Mouse (Mus musculus) liver, adult 2 months (tissue): ENCODE measurements around the gene Brd3os. TPM values are rescaled to one million over a fixed set of nuclear protein-coding genes. Genes with fewer than 3 reads are reported as not detected.
A peak's percentile ranks its signal among the peaks of the same experiment; 100 is the strongest.

Source experiments
- DNase-seq: peaks from one replicate; pipeline ENCODE4 v3.0.0-alpha.2; 2011; ENCODE audit warnings: low read depth, low spot score; ENCODE audit errors: extremely low read depth
- H3K27ac ChIP-seq: fragments of 200-500 bp; replicated peaks from 2 replicates; pipeline ENCODE4 v1.5.1; 2012; ENCODE audit warnings: low read depth, mild to moderate bottlenecking, control low read depth, inconsistent platforms, low read length; ENCODE audit not compliant: insufficient read depth
- H3K27me3 ChIP-seq: fragments of 200-500 bp; 2 replicates; pipeline ENCODE4 v1.6.1; 2012; ENCODE audit warnings: mild to moderate bottlenecking, moderate library complexity, low read length, inconsistent platforms; ENCODE audit not compliant: control insufficient read depth, insufficient read depth
- H3K36me3 ChIP-seq: fragments of 200-500 bp; 2 replicates; pipeline ENCODE4 v1.6.1; 2012; ENCODE audit warnings: low read length, inconsistent platforms; ENCODE audit not compliant: control insufficient read depth, insufficient read depth
- H3K4me1 ChIP-seq: fragments of 200-500 bp; 2 replicates; pipeline ENCODE4 v1.6.1; 2011; ENCODE audit warnings: low read length; ENCODE audit not compliant: control insufficient read depth, insufficient read depth
- H3K4me3 ChIP-seq: fragments of 200-500 bp; 2 replicates; pipeline ENCODE4 v1.5.1; 2011; ENCODE audit warnings: low read depth, mild to moderate bottlenecking, control low read depth, low read length, moderate library complexity; ENCODE audit not compliant: insufficient read depth
- H3K79me2 ChIP-seq: fragments of 200-500 bp; 2 replicates; pipeline ENCODE4 v1.6.1; 2012; ENCODE audit warnings: inconsistent platforms, mild to moderate bottlenecking, low read length, moderate library complexity; ENCODE audit not compliant: control insufficient read depth, insufficient read depth
- H3K9ac ChIP-seq: fragments of 200-500 bp; 2 replicates; pipeline ENCODE4 v1.6.1; 2012; ENCODE audit warnings: low read depth, mild to moderate bottlenecking, control low read depth, inconsistent platforms, low read length
- CTCF ChIP-seq: fragments of 200-500 bp; IDR thresholded peaks from 2 replicates; pipeline ENCODE4 v1.5.1; 2011; ENCODE audit warnings: low read depth, low read length, control low read depth
- POLR2A ChIP-seq: fragments of 200-500 bp; IDR thresholded peaks from 2 replicates; pipeline ENCODE4 v1.6.1; 2011; ENCODE audit warnings: low read length, control low read depth; ENCODE audit not compliant: insufficient read depth; ENCODE audit errors: extremely low read depth
- WGBS: fragments of 180-500 bp; shearing (Covaris S2); methylation state at CpG from one replicate; pipeline ENCODE4 v1.1.7; 2018; 5-methylcytosine and 5-hydroxymethylcytosine counted together
- polyA plus RNA-seq: library from polyadenylated mRNA; depleted of rRNA; stranded (reverse); fragments of >200 nt; gene quantifications from 2 replicates; pipeline ENCODE4 v1.2.3, GENCODE M21; 2012; rRNA removed
- total RNA-seq: library from RNA; depleted of rRNA; stranded (reverse); fragments of >200 nt; gene quantifications from 2 replicates; pipeline ENCODE4 v1.2.3, GENCODE M21; 2014; rRNA removed

Gene Brd3os
- total RNA-seq (0.09 and 0.40 TPM in 2 replicates), polyA plus RNA-seq (0.61 and 0.82 TPM in 2 replicates)

DNA sequence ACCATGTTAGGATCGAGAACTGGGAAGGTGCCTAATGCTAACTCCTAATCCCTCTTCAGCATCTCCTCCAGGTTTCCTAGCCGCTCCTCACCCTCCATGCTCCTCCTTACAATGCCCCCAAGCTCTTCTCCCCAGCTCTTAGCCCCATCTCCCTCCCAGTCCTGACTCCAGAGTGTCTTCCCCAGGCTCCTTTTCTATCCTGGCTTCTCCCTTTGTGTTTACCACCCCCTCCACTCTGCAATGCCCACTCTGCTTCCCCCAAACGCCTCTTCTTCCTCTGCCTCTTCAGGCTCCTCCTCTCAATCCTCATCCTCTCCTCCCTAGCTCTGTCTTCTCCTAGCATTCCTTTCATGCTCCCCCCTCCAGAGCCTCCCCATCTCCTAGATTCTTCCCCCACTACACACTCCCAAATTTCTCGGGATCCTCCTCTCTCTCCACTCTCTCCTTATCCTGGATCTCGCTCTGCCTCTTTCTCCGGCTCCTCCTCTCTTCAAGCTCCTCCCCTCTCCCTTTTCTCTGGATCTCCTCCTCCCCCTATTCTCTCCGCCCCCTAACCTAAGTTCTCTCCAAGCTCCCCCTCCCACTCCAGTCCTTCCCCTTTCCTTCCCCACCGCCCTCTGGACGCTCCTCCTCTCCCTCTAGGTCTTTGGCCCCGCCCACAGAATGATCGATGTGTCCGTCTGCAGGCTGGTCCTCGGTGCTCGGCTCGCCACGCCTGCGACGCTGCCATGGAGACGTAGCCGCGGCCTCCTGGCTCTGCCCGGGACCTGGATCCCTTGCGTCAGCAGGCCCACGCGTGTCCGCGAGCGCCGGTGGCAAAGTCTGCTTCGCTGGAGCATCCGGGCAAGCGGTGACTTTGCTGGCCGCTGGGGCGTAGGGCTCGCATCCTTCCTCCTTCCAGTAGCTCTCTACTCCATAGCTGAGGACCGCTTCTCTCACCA lies at the start of gene Brd3os:
TSS of gene Brd3os (plus strand) at position 558 of the 941 bp plus-strand sequence.
- H3K27ac ChIP-seq: no peak within 1 kb of the TSS
- no peaks in the 10 kb centered on the region for H3K79me2 ChIP-seq
- TF ChIP-seq POLR2A (no peak), CTCF (no peak)
- H3K4me3 ChIP-seq: peak within 1 kb of the TSS; percentile 44
- no peaks in the 10 kb centered on the region for H3K36me3 ChIP-seq
- no peaks in the 10 kb centered on the region for H3K27me3 ChIP-seq
- peak within 1 kb of the TSS; percentile 7 for H3K9ac ChIP-seq
- peaks cover 2% of the 10 kb centered on the region; the same call in 1 of the 2 replicates for H3K4me1 ChIP-seq
- 6% methylated on average over 36 of the region's 36 CpGs for WGBS
- peak; percentile 97 for DNase-seq

DNA sequence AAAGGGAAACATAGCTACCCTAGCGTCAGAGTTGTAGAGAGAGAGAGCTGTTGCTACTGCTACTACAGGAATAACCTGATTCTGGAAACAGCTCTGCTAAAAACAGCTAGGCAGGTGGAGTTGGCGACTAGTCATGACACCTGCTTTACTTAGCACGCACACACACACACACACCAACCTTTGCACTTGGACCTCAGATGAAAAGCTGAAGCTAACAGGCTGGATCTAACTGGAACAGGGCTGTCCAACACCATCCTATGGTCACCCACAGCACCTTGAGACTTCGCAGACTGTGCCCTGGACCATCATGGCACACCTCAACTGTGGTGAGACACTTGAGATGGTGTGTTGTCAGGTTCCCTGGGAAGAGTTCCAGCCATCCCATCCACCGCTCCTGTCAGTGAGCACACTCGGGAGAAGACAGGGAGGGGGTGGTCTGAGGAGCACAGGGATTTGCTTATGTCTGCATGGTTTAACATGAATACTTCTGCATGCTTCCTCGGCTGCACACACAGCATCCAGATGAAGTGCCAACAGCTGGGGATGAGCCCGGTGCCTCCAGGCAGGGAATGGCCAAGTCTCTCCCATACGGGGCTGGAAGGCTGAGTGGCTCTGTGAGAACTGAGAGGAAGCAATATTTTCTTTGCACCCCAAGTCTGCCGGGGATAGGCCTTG lies 47.8 kb upstream of the Brd3os start:
- TF ChIP-seq POLR2A (no peak), CTCF (no peak)
- peak; percentile 88 for DNase-seq
- H3K4me3 ChIP-seq: no peak overlapping the region
- H3K27me3 ChIP-seq: no peaks in the 10 kb centered on the region
- 43% methylated on average over 10 of the region's 10 CpGs for WGBS
- peaks cover 55% of the 10 kb centered on the region for H3K79me2 ChIP-seq
- no peak overlapping the region for H3K9ac ChIP-seq
- H3K4me1 ChIP-seq: peaks cover 36% of the 10 kb centered on the region
- H3K27ac ChIP-seq: peak overlapping the region; percentile 49
- H3K36me3 ChIP-seq: no peaks in the 10 kb centered on the region

DNA sequence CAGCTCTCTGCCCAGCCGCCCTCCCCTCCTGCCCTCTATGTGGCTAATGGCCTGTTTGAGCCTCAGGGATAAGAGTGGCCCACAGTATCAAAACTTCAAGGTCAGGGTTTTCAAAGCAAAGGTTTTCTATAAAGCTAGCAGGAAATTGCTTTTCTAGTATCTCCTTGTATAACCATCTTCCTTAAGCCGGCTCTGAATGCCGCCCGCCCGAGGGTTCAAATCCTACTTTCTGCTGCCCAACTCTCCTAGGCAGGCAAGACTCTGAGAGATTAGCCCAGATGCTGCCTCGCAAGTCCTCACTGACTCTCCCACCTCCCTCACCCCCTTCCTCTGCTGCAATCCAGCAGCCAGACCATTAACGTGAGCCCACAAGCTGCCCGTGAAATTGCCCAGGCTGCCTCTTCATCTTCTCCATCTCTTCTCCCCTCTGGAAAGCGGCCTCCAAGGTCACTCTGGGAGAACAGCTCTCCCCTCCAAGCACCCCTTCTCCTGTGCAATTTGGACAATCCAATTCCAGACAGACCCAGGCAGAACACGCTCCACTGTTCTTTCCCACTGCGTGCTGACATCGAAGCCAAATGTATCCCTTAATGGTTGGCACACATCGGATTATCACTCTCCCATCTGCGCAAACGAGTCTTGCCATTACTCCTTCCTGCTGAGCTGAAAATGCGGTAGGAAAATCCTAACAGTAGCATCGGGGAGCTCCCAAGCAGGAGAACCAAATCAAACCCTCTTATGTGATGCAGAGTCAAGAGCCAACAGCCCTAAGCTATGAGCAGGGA lies 45.3 kb upstream of the Brd3os start:
- Histone ChIP-seq H3K4me3 (no peak overlapping the region), H3K27ac (no peak overlapping the region), H3K36me3 (no peaks in the 10 kb centered on the region), H3K9ac (no peak overlapping the region), H3K27me3 (no peaks in the 10 kb centered on the region), H3K79me2 (peaks cover 60% of the 10 kb centered on the region), H3K4me1 (peaks cover 19% of the 10 kb centered on the region)
- DNase-seq: no peak
- WGBS: 86% methylated on average over 17 of the region's 17 CpGs
- TF ChIP-seq CTCF (no peak), POLR2A (no peak)

DNA sequence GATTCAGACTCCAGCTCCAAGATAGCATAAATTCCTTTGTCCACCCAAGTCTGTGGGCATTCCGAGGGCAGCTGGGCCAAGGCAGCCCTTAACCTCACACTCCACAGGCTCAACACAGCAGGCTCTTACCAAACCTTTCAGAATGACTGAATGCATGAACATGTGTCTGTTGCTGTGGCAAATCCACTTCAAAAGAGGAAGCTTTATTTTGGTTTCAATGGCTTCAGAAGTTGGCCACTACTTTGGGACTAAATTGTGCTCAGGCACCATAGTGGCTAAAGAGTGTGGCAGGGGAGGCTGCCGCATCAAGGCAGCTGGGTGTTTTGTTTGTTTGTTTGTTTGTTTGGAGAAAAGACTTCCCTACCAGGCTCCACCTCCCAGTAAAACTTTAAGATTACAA lies 42.0 kb upstream of the Brd3os start:
- WGBS: 98% methylated on average over 2 of the region's 2 CpGs
- no peaks in the 10 kb centered on the region for H3K36me3 ChIP-seq
- H3K79me2 ChIP-seq: peaks cover 61% of the 10 kb centered on the region
- no peaks in the 10 kb centered on the region for H3K27me3 ChIP-seq
- no peak overlapping the region for H3K9ac ChIP-seq
- no peak for DNase-seq
- H3K4me3 ChIP-seq: no peak overlapping the region
- no peak overlapping the region for H3K27ac ChIP-seq
- TF ChIP-seq CTCF: no peak
- TF ChIP-seq POLR2A: no peak
- peaks cover 9% of the 10 kb centered on the region for H3K4me1 ChIP-seq

DNA sequence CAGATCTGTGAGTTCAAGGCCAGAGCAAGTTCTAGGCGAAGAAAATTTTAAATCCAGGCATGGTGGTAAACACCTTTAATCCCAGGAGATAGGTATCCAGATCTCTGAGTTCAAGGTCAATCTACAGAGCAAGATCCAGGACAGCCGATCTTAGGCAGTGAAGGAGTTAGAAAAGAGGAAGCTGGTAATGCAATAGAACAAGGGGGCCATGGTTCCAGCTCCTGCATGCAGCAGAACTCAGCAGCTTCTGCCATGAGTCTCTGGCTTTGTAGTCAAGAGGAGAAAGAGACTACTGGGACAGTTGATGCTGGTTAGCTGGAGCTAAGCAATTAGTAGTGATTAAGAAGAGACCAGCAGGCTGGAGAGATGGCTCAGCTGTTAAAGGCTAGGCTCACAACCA lies 40.6 kb upstream of the Brd3os start:
- no peaks in the 10 kb centered on the region for H3K27me3 ChIP-seq
- H3K79me2 ChIP-seq: peaks cover 62% of the 10 kb centered on the region
- H3K4me1 ChIP-seq: peaks cover 19% of the 10 kb centered on the region
- H3K27ac ChIP-seq: no peak overlapping the region
- no peak overlapping the region for H3K9ac ChIP-seq
- H3K36me3 ChIP-seq: no peaks in the 10 kb centered on the region
- DNase-seq: no peak
- 82% methylated on average over 2 of the region's 2 CpGs for WGBS
- H3K4me3 ChIP-seq: no peak overlapping the region
- TF ChIP-seq CTCF (no peak), POLR2A (no peak)
